Mouse (Mus musculus) frontal cortex, adult 2 months (tissue): ENCODE results near the gene Fgf18. TPM values are rescaled to one million over a fixed set of nuclear protein-coding genes. Genes with fewer than 3 reads are reported as not detected.

Experiments used
- DNase-seq, 2 experiments: peaks; one replicate each; pipeline ENCODE4 v3.0.0; 2022; ENCODE audit warnings: low spot score in 1 of 2; ENCODE audit errors: extremely low spot score in 1 of 2
- polyA plus RNA-seq: library from polyadenylated mRNA; depleted of rRNA; stranded (reverse); fragments of >200 nt; gene quantifications from 2 replicates; pipeline ENCODE4 v1.2.3, GENCODE M21; 2012

The Fgf18 gene
- polyA plus RNA-seq, 1 experiment: 0.94 TPM

- no peak for DNase-seq
Observed at GRCm38 (mm10) chr11:33119556-33119955, 27.6 kb downstream of the Fgf18 start.

DNA sequence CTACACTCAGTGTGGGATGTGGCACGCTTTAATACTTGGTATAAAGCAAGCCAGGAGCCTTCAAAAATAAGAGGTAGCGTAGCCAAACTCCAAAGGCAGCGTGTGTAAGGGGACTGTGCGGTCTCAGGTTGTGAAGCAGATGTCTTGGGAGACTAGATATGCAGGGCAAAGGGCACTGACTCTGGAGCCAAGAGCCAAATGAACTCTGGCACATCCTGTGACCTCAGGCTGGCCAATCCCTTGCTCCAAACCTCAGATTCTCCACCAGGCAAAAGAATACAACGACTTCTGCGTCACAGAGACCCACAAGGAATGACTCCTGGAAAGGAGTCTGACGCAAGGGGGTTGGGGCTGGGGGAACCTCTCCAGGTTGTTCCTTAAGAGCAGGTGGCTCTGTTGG is 28.1 kb downstream of the Fgf18 start:
- no peak for DNase-seq

GRCm38 (mm10) chr11:33118480-33118879 is 28.7 kb downstream of the Fgf18 start:
- DNase-seq: no peak

GRCm38 (mm10) chr11:33115796-33116195 is 31.4 kb downstream of the Fgf18 start:
- no peak for DNase-seq

DNA sequence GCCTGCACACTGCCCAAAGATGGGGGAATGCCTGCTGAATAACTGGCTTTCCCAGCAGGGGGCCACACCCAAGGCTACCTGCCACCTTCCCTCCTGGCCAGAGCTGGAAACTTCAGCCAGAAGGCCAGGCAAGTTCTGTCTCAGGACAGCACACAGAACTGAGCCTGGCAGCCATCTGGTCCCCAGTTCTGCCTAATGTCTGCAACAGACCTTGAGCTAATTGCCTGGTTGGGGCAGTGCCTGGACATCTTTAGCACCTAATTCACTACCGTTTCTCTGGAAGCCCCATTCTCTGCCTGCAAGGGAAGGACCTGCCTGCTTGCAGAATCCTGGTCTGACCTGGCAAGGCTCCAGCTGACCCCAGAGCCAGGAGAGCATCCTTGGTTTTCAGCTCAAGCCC is 34.8 kb downstream of the Fgf18 start:
- DNase-seq: no peak

- DNase-seq: no peak
Observed at GRCm38 (mm10) chr11:33110111-33110510, 37.1 kb downstream of the Fgf18 start.

GRCm38 (mm10) chr11:33107540-33107939 is 39.7 kb downstream of the Fgf18 start:
- no peak for DNase-seq

- no peak for DNase-seq
Observed at GRCm38 (mm10) chr11:33104911-33105316, 42.3 kb downstream of the Fgf18 start.

DNA sequence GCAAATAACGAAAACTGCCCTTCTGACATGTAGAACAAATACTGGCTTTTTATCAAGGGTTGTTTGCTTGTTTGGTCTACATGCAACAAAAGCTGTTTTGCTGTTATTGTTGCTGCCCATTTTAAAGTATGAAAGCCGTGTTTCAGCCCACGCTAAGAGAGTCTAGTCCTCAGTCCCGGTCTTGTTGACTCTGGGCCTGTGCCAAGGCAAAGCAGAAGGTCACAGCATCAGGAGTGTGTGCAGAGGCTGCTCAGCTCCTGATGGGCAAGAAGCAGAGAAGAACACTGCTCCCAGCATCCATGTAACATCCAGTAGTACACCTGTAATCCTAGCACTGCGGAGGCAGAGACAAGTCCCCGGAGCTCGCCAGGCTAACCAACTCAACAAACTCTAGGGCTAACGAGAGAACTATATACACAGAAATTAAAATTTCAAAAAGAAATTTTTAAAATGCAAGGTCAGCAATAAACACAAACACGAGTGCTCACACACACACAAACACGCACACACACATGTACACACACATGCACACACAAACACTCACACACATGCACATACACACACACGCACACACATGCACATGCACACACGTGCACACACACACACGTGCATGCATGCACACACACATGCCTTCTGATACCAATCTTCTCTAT is 43.8 kb downstream of the Fgf18 start:
- DNase-seq: no peak

DNA sequence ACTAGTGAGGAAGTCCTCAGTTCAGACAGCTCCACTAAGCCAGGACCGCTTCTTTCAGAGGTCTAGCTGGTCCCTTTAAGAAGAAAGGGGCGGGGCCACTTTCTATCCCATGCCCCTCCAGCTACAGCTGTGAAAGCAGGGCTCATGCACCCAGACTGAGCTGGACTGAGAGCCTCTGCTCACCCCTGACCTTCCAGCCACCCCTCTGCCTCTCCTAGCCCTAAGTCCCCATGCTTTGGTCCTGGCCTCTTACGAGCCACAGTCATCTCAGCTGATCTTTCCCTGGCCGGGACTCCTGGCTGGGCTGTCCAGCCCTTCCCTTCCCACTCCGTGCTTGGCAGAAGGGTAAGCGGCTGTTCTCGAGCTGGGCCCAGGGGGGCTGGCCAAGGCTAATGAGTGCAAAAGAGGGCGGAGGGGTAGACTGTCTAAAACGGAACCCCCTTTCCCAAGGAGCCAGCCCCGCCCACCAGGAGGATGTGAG is 47.1 kb downstream of the Fgf18 start:
- DNase-seq: no peak

GRCm38 (mm10) chr11:33099425-33099824 is 47.8 kb downstream of the Fgf18 start:
- DNase-seq: no peak

GRCm38 (mm10) chr11:33098446-33098845 is 48.8 kb downstream of the Fgf18 start:
- DNase-seq: no peak

DNA sequence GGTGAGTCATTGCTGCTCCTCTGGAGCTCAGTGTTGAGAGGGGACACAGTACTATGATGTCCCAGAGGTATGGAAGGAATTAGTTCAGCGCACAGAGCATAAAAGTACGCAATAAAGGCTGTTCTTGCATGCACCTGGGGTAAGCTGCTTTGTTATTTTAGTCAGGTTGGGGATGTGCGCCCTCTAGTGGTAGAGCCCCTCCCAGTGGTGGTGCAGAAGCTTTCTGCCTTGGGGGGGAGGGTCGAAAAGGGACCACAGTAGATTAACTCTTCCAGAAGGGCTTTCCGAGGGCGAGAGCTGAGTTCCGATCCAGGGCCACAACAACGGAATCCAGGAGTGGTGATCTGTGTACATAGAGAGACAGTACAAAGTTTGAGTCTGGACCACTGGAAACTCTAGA is 49.3 kb downstream of the Fgf18 start:
- peak in 1 of 2 experiments; percentile 60 for DNase-seq

DNA sequence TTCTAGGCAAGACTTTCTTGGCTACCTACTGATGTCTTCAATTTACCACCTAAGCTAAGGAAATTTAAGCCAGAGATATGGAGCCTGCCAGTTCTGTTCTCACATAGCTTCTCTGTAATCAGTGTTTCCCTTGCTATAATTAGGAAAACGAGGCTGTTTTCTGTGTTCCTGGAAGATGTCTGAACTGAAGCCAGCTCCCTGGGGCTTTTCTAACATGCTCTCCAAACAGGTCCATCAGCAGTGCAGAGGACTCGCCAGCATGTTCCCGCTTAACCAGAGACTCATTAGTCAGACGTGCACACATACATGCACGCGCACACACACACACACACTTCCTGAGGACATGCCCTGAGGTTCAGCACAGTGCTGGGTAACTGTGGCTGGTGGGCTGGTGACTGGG is 57.3 kb downstream of the Fgf18 start:
- DNase-seq: peak; percentile 20 to 41

GRCm38 (mm10) chr11:33088181-33088580 is 59.0 kb downstream of the Fgf18 start:
- no peak for DNase-seq

DNA sequence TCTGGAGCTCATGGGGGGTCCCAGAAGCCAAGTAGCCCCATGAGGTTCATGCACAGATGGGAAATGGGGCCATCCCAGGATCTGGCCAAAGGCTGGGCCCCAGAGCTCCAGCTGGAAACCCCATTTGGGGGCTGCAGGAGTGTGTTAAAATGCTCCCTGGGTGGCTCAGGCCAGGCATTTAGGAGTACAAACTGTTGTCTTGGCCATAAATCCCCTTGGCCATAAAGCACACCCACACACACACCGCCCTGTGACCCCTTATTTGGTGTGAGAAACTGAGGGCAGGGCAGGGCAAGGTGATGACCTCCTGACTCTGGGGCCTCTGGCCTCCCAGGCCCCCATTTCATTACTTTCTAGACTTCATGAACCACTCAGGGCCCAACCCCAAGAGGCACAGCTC is 61.2 kb downstream of the Fgf18 start:
- no peak for DNase-seq

GRCm38 (mm10) chr11:33085514-33085913 is 61.7 kb downstream of the Fgf18 start:
- DNase-seq: peak in 1 of 2 experiments; percentile 50

GRCm38 (mm10) chr11:33085054-33085453 is 62.1 kb downstream of the Fgf18 start:
- no peak for DNase-seq

- no peak for DNase-seq
Observed at GRCm38 (mm10) chr11:33084041-33084440, 63.2 kb downstream of the Fgf18 start.

DNA sequence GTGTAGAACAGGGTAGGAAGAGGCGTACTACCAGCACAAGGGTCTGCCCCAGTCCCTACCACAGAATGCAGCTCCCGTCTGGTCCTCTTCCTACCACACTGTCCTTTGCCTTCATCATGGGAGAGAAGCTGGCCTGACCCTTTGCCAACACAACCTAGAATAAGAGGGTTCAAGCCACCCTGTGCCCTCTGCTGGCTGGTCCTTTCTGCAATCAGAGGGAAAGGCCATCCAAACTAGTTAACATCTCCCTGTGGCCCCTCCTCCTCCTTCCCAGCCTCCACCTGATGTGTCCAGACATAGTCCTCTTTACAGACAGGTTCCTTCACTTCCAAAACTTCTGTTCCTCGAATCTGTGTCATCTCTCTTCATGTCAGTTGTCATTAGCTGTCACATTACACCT is 66.0 kb downstream of the Fgf18 start:
- no peak for DNase-seq

- DNase-seq: peak in 1 of 2 experiments; percentile 31
Observed at GRCm38 (mm10) chr11:33080046-33080808, 67.0 kb downstream of the Fgf18 start.

DNA sequence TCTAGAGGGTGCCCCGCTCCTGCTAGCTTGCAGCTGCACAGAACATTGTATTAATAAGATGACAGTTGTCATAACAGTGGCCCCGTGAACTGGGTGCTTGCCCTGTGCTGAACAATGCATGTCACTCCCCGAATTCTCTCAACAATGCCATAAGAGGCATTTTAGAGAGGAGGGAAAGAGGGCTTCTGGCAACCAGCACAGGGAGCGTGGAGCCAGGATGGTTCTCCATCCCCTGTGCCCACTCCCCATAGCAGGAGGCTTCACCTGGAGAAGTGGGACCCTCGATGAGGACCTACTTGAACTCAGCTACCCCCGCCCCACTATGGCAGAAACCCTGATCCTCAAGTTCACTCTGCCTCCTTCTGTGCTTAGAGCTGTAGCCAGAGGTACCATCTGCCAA is 67.8 kb downstream of the Fgf18 start:
- DNase-seq: no peak
